ENCODE assay signal across 22 mouse cellular contexts in genomic region chr9:42321442-42321841, GRCm38 (mm10).
"Had no signal": no experiment of that assay in that cellular context is flagged by ENCODE, and none has a peak within 500 bp of the region (broad histone marks: within the 10 kb centered on the region; RNA-seq: fewer than 3 reads in every experiment).

No protein-coding gene starts in this region.

- H3K4me1 ChIP-seq: lung, embryonic 15.5 days; neural tube, embryonic 13.5 days had no signal

- H3K9me3 ChIP-seq: lung, embryonic 15.5 days; midbrain, embryonic 10.5 days; midbrain, embryonic 12.5 days; neural tube, embryonic 13.5 days; neural tube, embryonic 15.5 days had no signal

- H3K4me3 ChIP-seq: lung, embryonic 15.5 days; midbrain, embryonic 10.5 days; midbrain, embryonic 12.5 days; myocyte; neural tube, embryonic 13.5 days; neural tube, embryonic 15.5 days had no signal

- ATAC-seq: liver, postnatal 0 days; lung, postnatal 0 days; midbrain, embryonic 16.5 days had no signal

- DNase-seq: liver, postnatal 0 days; lung, adult 2 months; lung, postnatal 14 days; lung, postnatal 36 days; midbrain, embryonic 14.5 days; retina, postnatal 1 day; right cerebral cortex, adult 18-20 months; right cerebral cortex, postnatal 25 days; right cerebral cortex, postnatal 4 days; spleen, adult 18-20 months; thymus, adult 2 months; thymus, postnatal 25 days; thymus, postnatal 4 days had no signal

- H3K36me3 ChIP-seq: lung, embryonic 15.5 days; midbrain, embryonic 10.5 days; midbrain, embryonic 12.5 days; neural tube, embryonic 13.5 days; neural tube, embryonic 15.5 days had no signal

- H3K27ac ChIP-seq: lung, embryonic 15.5 days; macrophage; midbrain, embryonic 10.5 days; midbrain, embryonic 12.5 days; neural tube, embryonic 15.5 days had no signal
